Mouse (Mus musculus): ENCODE data around the gene Ets2. TPM values are rescaled to one million over a fixed set of nuclear protein-coding genes. Genes with fewer than 3 reads are reported as not detected.
A peak's percentile ranks its signal among the peaks of the same experiment; 100 is the strongest.

Gene Ets2
- polyA plus RNA-seq, 1 experiment from 2014 or later = 46.5 TPM

GRCm38 (mm10) chr16:95729775-95730174 is 27.9 kb downstream of the Ets2 start:
- Histone ChIP-seq H3K9ac (ENCODE audit: low read depth, low read length) (no peak overlapping the region), H3K9me3 (ENCODE audit: control insufficient read depth, low read length) (peaks cover 4% of the 10 kb centered on the region; the same call in 1 of the 2 replicates), H3K4me2 (replicated peaks; ENCODE audit: low read depth, low read length) (no peak overlapping the region), H3K4me3 (ENCODE audit: low read length) (no peak overlapping the region), H3K27ac (ENCODE audit: low read depth, low read length) (no peak overlapping the region), H3K27me3 (ENCODE audit: control insufficient read depth, insufficient read depth, low read length) (no peaks in the 10 kb centered on the region), H3K4me1 (ENCODE audit: control insufficient read depth, insufficient read depth, low read length) (0 out of 2 replicates have a peak, but pooled peaks cover 6% of the 10 kb centered on the region), H3K36me3 (ENCODE audit: control insufficient read depth, insufficient read depth, low read length) (no peaks in the 10 kb centered on the region)
- ATAC-seq (ENCODE audit: low FRiP score, low TSS enrichment) = no peak
- 77% methylated on average over 6 of the region's 6 CpGs for WGBS

DNA sequence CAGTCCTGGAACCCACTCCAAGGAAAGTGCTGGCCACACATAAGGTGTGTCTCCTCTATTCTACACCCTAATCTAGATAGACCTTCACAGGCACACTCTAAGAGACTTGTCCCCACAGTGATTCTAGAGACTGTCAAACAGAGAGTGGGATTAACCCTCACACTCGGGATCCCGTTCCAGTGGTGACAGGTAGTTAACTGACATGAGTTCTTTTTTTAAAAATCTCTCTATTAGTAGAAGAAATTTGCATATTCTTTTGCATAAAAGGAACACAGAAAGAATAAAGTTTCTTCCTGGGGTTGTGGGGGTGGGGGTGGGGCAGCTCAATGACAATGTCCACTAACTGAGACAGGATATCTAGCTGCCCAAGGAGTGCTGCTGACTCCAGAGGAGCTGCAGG is 32.9 kb downstream of the Ets2 start:
- Histone ChIP-seq H3K27ac (ENCODE audit: low read depth, low read length) (no peak overlapping the region), H3K4me2 (replicated peaks; ENCODE audit: low read depth, low read length) (no peak overlapping the region), H3K27me3 (ENCODE audit: control insufficient read depth, insufficient read depth, low read length) (no peaks in the 10 kb centered on the region), H3K9ac (ENCODE audit: low read depth, low read length) (no peak overlapping the region), H3K4me3 (ENCODE audit: low read length) (no peak overlapping the region), H3K36me3 (ENCODE audit: control insufficient read depth, insufficient read depth, low read length) (no peaks in the 10 kb centered on the region), H3K9me3 (ENCODE audit: control insufficient read depth, low read length) (peaks cover 4% of the 10 kb centered on the region; the same call in 1 of the 2 replicates), H3K4me1 (ENCODE audit: control insufficient read depth, insufficient read depth, low read length) (no peaks in the 10 kb centered on the region)
- ATAC-seq (ENCODE audit: low FRiP score, low TSS enrichment) = no peak
- WGBS = 61% methylated on average over 2 of the region's 2 CpGs

GRCm38 (mm10) chr16:95736059-95736458 is 34.2 kb downstream of the Ets2 start:
- H3K27me3 ChIP-seq (ENCODE audit: control insufficient read depth, insufficient read depth, low read length) = no peaks in the 10 kb centered on the region
- H3K4me3 ChIP-seq (ENCODE audit: low read length) = no peak overlapping the region
- no peak for ATAC-seq (ENCODE audit: low FRiP score, low TSS enrichment)
- no peak overlapping the region for H3K27ac ChIP-seq (ENCODE audit: low read depth, low read length)
- peaks cover 4% of the 10 kb centered on the region; the same call in 1 of the 2 replicates for H3K9me3 ChIP-seq (ENCODE audit: control insufficient read depth, low read length)
- no peak overlapping the region for H3K4me2 ChIP-seq (replicated peaks; ENCODE audit: low read depth, low read length)
- no peaks in the 10 kb centered on the region for H3K4me1 ChIP-seq (ENCODE audit: control insufficient read depth, insufficient read depth, low read length)
- H3K36me3 ChIP-seq (ENCODE audit: control insufficient read depth, insufficient read depth, low read length) = no peaks in the 10 kb centered on the region
- H3K9ac ChIP-seq (ENCODE audit: low read depth, low read length) = no peak overlapping the region

DNA sequence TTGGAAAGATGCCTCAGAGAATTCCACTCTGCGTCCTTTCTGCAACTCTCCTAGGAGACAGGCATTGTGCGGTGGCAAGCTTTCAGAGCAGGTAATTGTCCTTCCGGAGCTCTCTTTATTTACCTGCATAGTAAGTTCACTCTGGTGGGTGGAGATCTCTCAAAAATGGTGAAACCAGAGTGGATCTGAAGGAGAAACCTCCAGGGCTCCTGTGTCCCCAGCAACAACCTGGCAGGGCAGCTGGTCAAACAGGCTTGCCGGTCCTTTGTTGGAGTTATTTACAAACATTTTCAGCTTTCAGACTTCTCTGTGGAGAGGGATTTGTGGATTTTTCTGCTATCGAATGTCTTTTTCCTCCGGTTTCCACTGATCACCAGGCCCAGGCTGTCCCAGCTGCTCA is 34.6 kb downstream of the Ets2 start:
- Histone ChIP-seq H3K9ac (ENCODE audit: low read depth, low read length) (no peak overlapping the region), H3K9me3 (ENCODE audit: control insufficient read depth, low read length) (peaks cover 4% of the 10 kb centered on the region; the same call in 1 of the 2 replicates), H3K4me1 (ENCODE audit: control insufficient read depth, insufficient read depth, low read length) (no peaks in the 10 kb centered on the region), H3K27me3 (ENCODE audit: control insufficient read depth, insufficient read depth, low read length) (no peaks in the 10 kb centered on the region), H3K27ac (ENCODE audit: low read depth, low read length) (no peak overlapping the region), H3K4me2 (replicated peaks; ENCODE audit: low read depth, low read length) (no peak overlapping the region), H3K4me3 (ENCODE audit: low read length) (no peak overlapping the region), H3K36me3 (ENCODE audit: control insufficient read depth, insufficient read depth, low read length) (no peaks in the 10 kb centered on the region)
- 80% methylated on average over 6 of the region's 6 CpGs for WGBS
- ATAC-seq (ENCODE audit: low FRiP score, low TSS enrichment) = no peak

GRCm38 (mm10) chr16:95739522-95739921 is 37.6 kb downstream of the Ets2 start:
- Histone ChIP-seq H3K4me2 (replicated peaks; ENCODE audit: low read depth, low read length) (no peak overlapping the region), H3K27ac (ENCODE audit: low read depth, low read length) (no peak overlapping the region), H3K27me3 (ENCODE audit: control insufficient read depth, insufficient read depth, low read length) (no peaks in the 10 kb centered on the region), H3K4me3 (ENCODE audit: low read length) (no peak overlapping the region), H3K36me3 (ENCODE audit: control insufficient read depth, insufficient read depth, low read length) (no peaks in the 10 kb centered on the region), H3K9me3 (ENCODE audit: control insufficient read depth, low read length) (no peaks in the 10 kb centered on the region), H3K4me1 (ENCODE audit: control insufficient read depth, insufficient read depth, low read length) (peaks cover 5% of the 10 kb centered on the region; the same call in 1 of the 2 replicates), H3K9ac (ENCODE audit: low read depth, low read length) (no peak overlapping the region)
- WGBS = 61% methylated on average over 6 of the region's 6 CpGs
- no peak for ATAC-seq (ENCODE audit: low FRiP score, low TSS enrichment)

DNA sequence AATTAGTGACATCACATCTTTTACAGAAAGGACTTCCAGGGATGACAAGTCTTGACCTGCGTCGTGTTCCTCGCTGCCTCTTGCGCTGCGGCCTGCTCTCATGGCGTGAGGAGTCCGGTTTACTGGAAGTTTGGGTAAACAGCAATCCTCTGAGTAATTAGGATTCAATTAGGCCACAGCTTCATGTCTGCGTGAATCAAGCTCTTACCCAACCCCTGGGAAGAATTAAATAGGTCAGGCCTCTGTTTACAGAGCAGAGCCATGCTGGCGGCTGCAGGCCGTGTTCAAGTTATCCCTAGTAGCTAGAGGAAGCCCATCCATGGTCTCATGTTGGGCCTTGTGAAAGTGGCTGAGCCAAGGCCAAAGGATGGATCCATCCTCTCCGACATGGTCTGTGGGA is 39.5 kb downstream of the Ets2 start:
- H3K4me3 ChIP-seq (ENCODE audit: low read length) = no peak overlapping the region
- no peak overlapping the region for H3K9ac ChIP-seq (ENCODE audit: low read depth, low read length)
- no peak overlapping the region for H3K27ac ChIP-seq (ENCODE audit: low read depth, low read length)
- no peak overlapping the region for H3K4me2 ChIP-seq (replicated peaks; ENCODE audit: low read depth, low read length)
- 81% methylated on average over 11 of the region's 11 CpGs for whole genome bisulfite sequencing
- no peaks in the 10 kb centered on the region for H3K27me3 ChIP-seq (ENCODE audit: control insufficient read depth, insufficient read depth, low read length)
- H3K36me3 ChIP-seq (ENCODE audit: control insufficient read depth, insufficient read depth, low read length) = no peaks in the 10 kb centered on the region
- H3K9me3 ChIP-seq (ENCODE audit: control insufficient read depth, low read length) = no peaks in the 10 kb centered on the region
- no peak for ATAC-seq (ENCODE audit: low FRiP score, low TSS enrichment)
- H3K4me1 ChIP-seq (ENCODE audit: control insufficient read depth, insufficient read depth, low read length) = peaks cover 5% of the 10 kb centered on the region; the same call in 1 of the 2 replicates

DNA sequence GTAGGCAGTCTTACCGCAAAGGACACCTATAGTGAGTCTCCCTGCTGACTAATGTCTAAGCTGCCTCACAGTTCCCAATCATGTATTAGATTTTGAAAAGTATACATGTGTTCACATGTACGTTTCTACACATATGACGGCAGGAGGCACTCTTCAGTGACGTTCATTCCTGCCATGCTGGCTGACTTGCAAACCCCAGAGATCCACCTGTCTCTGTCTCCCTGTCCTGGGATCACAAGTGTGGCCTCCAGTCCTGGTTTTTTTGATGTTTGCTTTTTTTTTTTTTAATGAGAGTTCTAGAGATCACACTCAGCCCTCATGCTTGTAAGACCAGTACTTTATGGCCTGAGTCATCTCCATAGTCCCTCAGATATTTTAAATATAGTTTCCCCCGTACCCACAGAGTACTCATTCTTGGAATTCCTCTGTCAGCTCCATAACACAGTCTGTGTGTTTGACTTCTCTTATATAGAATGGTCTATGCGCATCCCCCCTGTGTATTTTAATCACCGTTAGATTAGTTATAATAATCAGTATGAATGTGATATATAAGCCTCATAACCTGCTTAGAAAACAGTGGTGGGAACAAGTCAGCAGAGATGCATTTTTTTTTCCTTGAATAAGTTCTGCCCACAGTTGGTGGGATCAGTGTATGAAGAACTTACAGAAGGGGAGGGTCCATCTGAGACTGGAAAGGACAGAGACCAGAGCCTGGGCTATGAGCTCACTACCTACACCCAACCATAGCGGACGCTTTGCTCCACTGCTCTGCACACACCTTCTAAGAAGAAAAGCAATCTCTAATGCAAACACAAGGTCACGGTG is 40.3 kb downstream of the Ets2 start:
- Histone ChIP-seq H3K4me3 (ENCODE audit: low read length) (no peak overlapping the region), H3K36me3 (ENCODE audit: control insufficient read depth, insufficient read depth, low read length) (no peaks in the 10 kb centered on the region), H3K9me3 (ENCODE audit: control insufficient read depth, low read length) (no peaks in the 10 kb centered on the region), H3K4me2 (replicated peaks; ENCODE audit: low read depth, low read length) (no peak overlapping the region), H3K4me1 (ENCODE audit: control insufficient read depth, insufficient read depth, low read length) (peaks cover 5% of the 10 kb centered on the region; the same call in 1 of the 2 replicates), H3K9ac (ENCODE audit: low read depth, low read length) (no peak overlapping the region), H3K27me3 (ENCODE audit: control insufficient read depth, insufficient read depth, low read length) (no peaks in the 10 kb centered on the region), H3K27ac (ENCODE audit: low read depth, low read length) (no peak overlapping the region)
- peak; percentile 75; the same call in 1 of the 2 replicates for ATAC-seq (ENCODE audit: low FRiP score, low TSS enrichment)
- WGBS = 67% methylated on average over 10 of the region's 10 CpGs

DNA sequence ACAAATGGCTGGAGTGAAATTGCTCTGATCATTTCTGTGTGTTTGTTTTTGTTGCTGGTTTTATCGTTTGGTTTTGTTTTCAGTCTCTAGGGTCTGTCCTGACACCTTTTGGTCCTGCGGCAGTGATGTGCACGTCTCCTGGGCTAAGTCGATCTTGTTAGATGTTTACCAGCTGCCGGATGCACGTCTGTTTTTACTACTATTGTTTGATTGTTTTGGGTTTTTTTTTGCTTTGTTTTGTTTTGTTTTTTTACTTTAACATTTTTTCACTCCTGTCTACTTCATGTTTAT is 40.8 kb downstream of the Ets2 start:
- H3K9ac ChIP-seq (ENCODE audit: low read depth, low read length) = no peak overlapping the region
- no peaks in the 10 kb centered on the region for H3K9me3 ChIP-seq (ENCODE audit: control insufficient read depth, low read length)
- no peak overlapping the region for H3K4me2 ChIP-seq (replicated peaks; ENCODE audit: low read depth, low read length)
- H3K36me3 ChIP-seq (ENCODE audit: control insufficient read depth, insufficient read depth, low read length) = no peaks in the 10 kb centered on the region
- ATAC-seq (ENCODE audit: low FRiP score, low TSS enrichment) = peak; percentile 56; the same call in 1 of the 2 replicates
- WGBS = 12% methylated on average over 6 of the region's 6 CpGs
- H3K4me1 ChIP-seq (ENCODE audit: control insufficient read depth, insufficient read depth, low read length) = peaks cover 5% of the 10 kb centered on the region; the same call in 1 of the 2 replicates
- no peak overlapping the region for H3K27ac ChIP-seq (ENCODE audit: low read depth, low read length)
- no peak overlapping the region for H3K4me3 ChIP-seq (ENCODE audit: low read length)
- H3K27me3 ChIP-seq (ENCODE audit: control insufficient read depth, insufficient read depth, low read length) = no peaks in the 10 kb centered on the region

DNA sequence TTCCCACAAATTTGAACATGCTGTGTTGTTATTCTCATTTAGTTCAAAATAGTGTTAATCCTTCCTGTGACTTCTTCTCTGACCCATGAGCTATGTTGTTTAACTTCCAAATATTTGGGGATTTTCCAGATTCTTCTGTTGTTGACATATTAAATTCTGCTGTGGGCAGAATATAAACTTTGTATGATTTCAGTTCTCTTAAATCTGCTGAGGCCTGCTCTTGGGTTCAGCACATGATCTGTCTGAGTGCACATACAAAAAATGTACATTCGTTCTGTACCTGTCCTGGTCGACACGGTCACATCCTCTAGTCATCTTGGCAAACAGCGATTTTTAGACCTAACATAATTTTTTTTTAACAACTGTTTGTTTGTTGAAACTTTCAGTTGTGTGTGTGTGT is 41.2 kb downstream of the Ets2 start:
- no peak overlapping the region for H3K4me3 ChIP-seq (ENCODE audit: low read length)
- no peak for ATAC-seq (ENCODE audit: low FRiP score, low TSS enrichment)
- no peak overlapping the region for H3K27ac ChIP-seq (ENCODE audit: low read depth, low read length)
- no peaks in the 10 kb centered on the region for H3K27me3 ChIP-seq (ENCODE audit: control insufficient read depth, insufficient read depth, low read length)
- no peaks in the 10 kb centered on the region for H3K9me3 ChIP-seq (ENCODE audit: control insufficient read depth, low read length)
- H3K4me1 ChIP-seq (ENCODE audit: control insufficient read depth, insufficient read depth, low read length) = peaks cover 5% of the 10 kb centered on the region; the same call in 1 of the 2 replicates
- 50% methylated on average over 4 of the region's 4 CpGs for WGBS
- no peak overlapping the region for H3K9ac ChIP-seq (ENCODE audit: low read depth, low read length)
- H3K4me2 ChIP-seq (replicated peaks; ENCODE audit: low read depth, low read length) = no peak overlapping the region
- no peaks in the 10 kb centered on the region for H3K36me3 ChIP-seq (ENCODE audit: control insufficient read depth, insufficient read depth, low read length)

Data from kidney, embryonic 14.5 days (tissue).